Mouse (Mus musculus): Measurements from ENCODE around the gene Fbxo42. TPM values are rescaled to one million over a fixed set of nuclear protein-coding genes. Genes with fewer than 3 reads are reported as not detected.

Gene Fbxo42
- total RNA-seq, 2 experiments from 2014 or later: 15.5 to 16.3 TPM

- DNase-seq (ENCODE audit: low spot score in 2 of 2): no peak
Measured at GRCm38 (mm10) chr4:141246998-141247350, 99.3 kb downstream of the Fbxo42 start.

- peak; percentile 48 to 60 for DNase-seq (ENCODE audit: low spot score in 2 of 2)
Measured at GRCm38 (mm10) chr4:141247776-141248613, 100.3 kb downstream of the Fbxo42 start.

- no peak for DNase-seq (ENCODE audit: low spot score in 2 of 2)
Measured at GRCm38 (mm10) chr4:141248614-141248978, 100.9 kb downstream of the Fbxo42 start.

- DNase-seq (ENCODE audit: low spot score in 2 of 2): no peak
Measured at GRCm38 (mm10) chr4:141249383-141249782, 101.7 kb downstream of the Fbxo42 start.

- DNase-seq (ENCODE audit: low spot score in 2 of 2): no peak
Measured at GRCm38 (mm10) chr4:141251071-141251470, 103.4 kb downstream of the Fbxo42 start.

- DNase-seq (ENCODE audit: low spot score in 2 of 2): no peak
Measured at GRCm38 (mm10) chr4:141252641-141253040, 104.9 kb downstream of the Fbxo42 start.

Other genes with a start within 250 kb of the Fbxo42 start
- gene Padi2, start 241.6 kb upstream of the Fbxo42 start, total RNA-seq (2021): 10 to 100 TPM; 73.9 to 78.5 TPM
- 100 to 1,000 TPM; 295 to 300 TPM for gene Sdhb, start 186.7 kb upstream of the Fbxo42 start, total RNA-seq (2021)
- gene Atp13a2, start 161.0 kb upstream of the Fbxo42 start, total RNA-seq (2021): 10 to 100 TPM; 28.4 to 28.6 TPM
- 100 to 1,000 TPM; 175 to 183 TPM for gene Mfap2, start 137.5 kb upstream of the Fbxo42 start, total RNA-seq (2021)
- gene Crocc, start 87.4 kb upstream of the Fbxo42 start, total RNA-seq (2021): 10 to 100 TPM; 10.4 to 11.6 TPM
- 10 to 100 TPM; 36.8 to 37.8 TPM for gene Necap2, start 69.6 kb upstream of the Fbxo42 start, total RNA-seq (2021)
- under 1 TPM in 1 of 2 experiments, not detected in 1; 0.76 TPM for gene Spata21, start 59.6 kb upstream of the Fbxo42 start, total RNA-seq (2021)
- 100 to 1,000 TPM; 164 to 177 TPM for gene Szrd1, start 8.1 kb upstream of the Fbxo42 start, total RNA-seq (2021)
- gene Rsg1, start 66.0 kb downstream of the Fbxo42 start, total RNA-seq (2021): 1 to 10 TPM; 1.1 to 1.3 TPM
- 1 to 10 TPM; 3.0 to 4.7 TPM for gene Arhgef19, start 91.6 kb downstream of the Fbxo42 start, total RNA-seq (2021)
- 1 to 10 TPM; 3.7 to 4.7 TPM for gene Epha2, start 153.3 kb downstream of the Fbxo42 start, total RNA-seq (2021)
- gene Fam131c, start 220.3 kb downstream of the Fbxo42 start, total RNA-seq (2021): under 1 TPM in 1 of 2 experiments, not detected in 1; 0.25 TPM

Data from gastrocnemius, postnatal 4 days (tissue).